Mouse (Mus musculus) CD8-positive naive resting alpha-beta T cell, adult 2 months (primary cell): ENCODE results near the gene Rap1gap2.

ENCODE experiments used
- DNase-seq, 2 experiments: peaks; one replicate each; pipeline ENCODE4 v3.0.0; 2022; ENCODE audit warnings: low read depth in 2 of 2, low spot score in 2 of 2

Rap1gap2 gene

DNA sequence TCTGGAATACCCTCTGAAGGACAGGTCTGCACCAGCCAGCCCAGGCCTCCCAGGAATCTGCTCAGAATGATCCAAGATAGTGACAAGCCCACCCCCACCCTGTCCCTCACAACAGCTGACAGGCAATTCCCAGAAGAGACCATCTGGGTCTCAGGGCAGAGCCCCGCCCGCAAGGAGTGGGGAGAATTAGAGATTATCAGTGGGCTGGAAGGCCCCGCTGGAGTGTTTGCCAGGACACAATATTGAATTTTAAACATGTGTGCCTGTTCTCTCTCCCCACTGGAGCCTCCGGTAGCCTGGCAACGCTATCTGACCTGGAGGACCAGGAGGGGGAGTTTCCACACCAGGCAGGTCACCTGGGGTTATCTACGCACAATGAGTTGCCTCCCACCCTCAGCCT is 142.5 kb downstream of the Rap1gap2 start:
- no peak for DNase-seq

DNA sequence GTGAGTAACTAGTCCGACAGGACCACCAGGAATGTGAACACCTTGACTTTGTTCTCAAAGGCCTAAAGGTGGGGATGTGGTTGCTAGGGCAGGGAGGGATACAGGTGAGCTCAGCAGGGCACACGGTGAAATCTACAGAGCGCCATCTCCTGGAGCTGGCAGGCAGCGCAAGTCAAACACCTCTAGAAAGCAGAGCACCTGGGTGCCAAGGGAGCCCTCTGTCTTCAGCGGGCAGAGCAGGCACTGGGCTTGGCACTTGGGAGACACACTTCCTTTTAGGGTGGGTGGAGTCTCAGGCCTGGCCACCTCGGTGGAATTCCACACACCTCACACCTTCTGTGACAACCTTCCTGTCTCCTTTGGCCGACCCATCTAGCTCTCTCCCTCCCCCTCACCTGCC is 145.0 kb downstream of the Rap1gap2 start:
- no peak for DNase-seq

DNA sequence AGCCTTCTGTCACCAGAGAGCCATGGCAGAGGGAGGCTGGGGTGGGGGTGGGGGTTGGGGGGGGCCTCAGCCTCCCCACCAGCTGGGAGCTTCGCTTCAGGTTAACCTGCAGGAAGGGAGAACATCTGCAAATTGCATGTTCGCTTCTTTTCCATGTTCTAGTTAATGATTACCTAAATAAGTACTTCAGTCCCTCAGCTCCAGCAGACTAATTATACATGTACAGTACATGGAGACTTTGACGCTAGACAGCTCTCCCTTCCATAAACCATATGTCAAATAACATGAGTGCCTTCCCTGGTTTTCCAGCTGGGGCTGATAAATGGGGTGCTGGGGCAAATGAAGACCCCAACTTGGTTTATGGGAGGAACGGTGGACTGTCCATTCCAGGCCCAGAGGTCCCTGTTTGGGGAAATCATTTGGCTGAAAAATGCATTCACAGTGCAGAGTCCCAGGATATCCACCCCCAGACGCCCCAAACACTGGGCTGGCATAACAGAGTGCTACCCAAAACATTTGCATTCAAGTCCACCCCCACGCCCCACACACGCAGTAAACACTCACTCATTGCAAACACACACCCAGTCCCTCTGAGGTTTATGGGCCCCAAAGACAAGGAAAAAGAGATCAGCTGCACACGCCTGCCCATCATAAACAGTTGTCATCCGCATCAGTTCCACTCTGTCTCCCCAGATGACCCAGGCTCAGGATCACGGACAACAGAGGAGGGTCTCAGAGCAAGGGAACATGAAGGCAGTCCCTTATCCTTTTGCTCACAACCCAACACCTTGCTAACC is 146.3 kb downstream of the Rap1gap2 start:
- no peak for DNase-seq

DNA sequence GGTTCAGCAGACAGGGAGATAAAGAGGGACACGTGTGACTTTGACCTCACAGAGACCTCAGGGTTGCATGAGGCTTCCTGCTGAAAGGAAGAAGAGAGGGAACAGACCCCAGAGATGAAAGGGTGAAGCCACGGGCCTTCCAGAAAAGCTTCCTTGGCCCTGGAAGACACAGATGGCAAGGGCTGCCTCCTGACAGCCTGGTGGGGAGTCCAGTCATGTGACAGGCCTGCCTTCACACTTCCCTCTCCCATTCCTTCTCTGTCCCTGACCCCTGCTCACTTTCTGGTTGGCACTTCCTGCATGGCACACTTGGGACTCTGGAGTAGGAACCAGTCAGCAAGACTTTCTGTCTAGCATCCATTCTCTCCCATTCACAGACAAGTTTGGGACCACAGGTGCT is 148.1 kb downstream of the Rap1gap2 start:
- DNase-seq: no peak

DNA sequence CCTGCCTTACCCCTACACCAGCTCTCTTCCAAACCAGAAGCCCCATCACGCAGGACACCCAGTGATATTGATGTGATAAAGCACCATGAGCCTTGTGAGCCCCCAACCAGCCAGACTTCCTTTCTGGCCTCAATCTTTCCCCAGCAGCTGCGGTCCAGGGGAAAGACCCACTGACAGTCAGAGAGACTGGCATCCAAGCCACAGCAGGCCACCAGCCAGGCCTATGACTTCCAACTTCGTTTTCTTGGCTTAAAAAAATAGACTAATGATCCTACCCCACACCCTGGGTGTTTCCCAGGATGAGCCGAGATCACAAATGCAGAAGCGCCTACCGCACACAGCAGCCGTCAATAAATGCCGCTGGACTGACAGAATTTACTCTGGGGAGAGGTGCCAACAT is 151.1 kb downstream of the Rap1gap2 start:
- no peak for DNase-seq

DNA sequence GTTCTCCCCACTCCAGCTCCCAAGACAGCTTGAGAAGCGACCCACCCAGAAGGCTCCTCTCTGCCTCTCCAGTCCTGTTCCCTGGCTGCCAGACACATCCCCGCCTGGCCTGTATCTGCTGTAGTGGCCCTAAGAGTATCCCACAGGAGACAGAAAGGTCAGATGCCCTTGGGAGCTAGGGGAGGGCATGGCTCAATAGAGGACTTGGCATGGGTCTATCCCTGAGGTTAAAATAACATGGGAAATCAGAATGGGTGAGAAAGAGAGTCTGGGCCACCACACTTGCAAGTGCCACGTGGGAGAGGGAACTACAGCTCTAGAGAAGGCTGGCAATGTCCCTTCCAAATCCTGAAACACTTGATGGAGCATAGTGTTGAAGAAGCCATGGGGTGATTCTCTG is 152.3 kb downstream of the Rap1gap2 start:
- DNase-seq: no peak

DNA sequence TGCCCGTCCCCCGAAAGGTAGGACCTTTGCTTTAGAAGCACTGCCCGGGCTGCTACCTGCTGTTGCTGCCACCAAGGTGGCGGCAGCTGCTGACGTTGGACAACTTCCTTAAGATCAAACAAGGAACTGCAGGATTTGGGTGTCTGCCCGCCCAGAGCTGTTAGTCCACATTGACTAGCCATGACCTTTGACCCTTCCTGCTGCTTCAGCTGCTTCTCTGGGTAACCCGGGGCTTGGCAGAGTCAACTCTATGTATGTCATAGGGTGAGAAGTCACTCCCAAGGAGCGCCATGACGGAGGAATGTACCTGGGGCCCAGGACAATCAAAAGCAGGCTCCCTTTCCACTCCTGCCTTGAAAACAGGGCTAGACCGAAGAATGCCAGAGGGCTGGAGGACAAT is 153.5 kb downstream of the Rap1gap2 start:
- DNase-seq: no peak

DNA sequence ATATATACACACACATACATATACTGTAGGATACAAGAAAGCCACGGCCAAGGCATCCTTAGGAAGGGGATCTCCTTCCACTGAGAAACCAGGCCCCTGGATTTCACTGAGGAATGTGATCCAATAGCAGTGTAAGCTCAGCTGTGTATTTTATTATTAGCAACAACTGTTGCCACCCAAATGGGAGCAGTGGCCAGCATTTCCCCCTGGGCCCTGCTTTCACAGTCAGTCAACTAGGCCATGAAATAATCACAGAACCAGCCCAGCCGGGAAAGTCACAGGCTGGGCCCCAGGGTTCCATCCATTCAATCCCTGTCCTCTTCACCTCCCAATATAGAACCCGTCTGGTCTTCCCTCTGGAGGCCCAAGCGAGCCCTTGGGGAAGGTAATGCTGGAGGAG is 162.2 kb downstream of the Rap1gap2 start:
- no peak for DNase-seq

DNA sequence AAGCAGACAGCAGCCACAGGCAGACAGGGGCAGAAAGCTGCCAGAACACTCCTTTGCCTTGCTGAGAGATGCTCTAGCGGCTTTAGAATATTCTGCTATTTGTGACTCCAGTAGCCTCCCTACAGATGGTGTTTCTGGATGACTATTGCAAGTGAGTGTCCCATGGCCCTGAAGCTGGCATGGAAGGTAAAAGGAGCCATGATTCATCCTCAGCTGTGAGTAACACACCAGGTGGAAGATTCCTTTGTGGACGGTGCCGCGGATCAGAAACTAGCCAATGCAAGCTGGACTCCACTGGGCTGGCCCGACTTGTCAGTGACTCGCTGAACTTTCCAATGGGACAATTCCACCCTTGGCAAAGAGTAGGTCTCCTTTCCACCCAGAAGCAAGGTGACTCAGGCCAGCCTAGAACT is 162.7 kb downstream of the Rap1gap2 start:
- no peak for DNase-seq

DNA sequence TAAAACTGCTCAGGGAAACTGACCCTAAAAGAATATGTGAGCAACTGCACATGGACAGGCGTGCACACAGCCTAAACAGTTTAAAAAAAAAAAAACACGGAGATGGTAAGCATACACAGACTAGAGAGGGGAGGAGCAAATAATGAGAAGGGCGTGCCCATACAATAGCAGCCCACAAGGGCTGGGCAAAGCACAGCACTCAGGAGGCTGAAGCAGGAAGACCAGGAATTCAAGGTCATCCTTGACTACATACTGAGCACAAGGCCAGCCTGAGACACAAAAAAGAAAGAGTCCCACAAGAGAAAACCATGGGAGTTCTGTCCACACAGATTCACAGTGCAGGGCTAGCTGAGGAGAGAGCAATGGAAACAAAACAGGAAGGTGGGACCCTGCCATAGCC is 165.1 kb downstream of the Rap1gap2 start:
- DNase-seq: no peak

DNA sequence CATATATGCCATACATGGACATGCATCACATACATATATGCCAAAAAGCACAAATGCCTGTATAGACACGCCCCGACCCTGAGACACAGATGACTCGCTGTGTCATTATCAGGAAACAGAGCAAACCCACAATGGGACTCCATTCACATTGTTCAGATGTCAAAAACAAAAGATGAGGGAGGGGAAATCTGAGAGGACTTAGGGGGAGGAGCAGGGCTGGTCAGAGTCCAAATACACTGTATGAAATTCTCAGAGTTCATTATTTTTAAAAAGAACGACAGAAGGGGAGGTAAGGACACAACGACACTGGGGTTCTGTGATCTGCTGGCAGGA is 166.8 kb downstream of the Rap1gap2 start:
- DNase-seq: no peak

DNA sequence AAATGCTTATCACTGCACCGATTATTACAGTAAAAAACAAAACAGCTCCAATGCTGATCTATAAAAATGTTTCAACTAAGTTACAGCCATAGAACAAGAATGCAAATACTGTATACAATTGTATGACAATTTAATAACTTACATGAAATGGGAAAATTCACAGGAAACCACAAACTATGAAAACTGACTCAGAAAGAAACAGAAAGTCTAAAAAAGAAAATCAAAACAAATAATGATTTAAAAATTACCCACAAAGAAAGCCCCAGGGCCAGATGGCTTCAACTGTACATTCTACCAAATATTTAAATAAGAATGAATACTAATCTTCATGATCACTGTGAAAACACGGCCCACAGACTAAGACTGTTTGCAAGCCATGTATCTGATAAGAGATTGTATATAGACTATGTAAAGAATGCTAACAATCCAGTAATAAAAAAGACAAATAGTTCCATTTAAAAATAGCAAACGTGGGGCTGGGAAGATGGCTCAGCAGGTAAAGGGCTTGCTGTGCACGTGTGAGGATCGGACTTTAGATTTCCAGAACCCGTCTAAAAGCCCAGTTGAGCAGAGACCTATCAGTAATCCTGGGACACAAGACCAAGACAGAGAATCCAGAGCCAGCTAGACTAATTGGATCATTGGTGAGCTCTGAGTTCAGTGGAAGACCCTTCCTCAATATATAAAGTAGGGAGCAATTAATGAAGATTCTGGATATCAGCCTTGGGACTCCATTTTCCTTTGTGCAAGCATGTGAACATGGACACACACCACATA is 167.4 kb downstream of the Rap1gap2 start:
- DNase-seq: no peak

DNA sequence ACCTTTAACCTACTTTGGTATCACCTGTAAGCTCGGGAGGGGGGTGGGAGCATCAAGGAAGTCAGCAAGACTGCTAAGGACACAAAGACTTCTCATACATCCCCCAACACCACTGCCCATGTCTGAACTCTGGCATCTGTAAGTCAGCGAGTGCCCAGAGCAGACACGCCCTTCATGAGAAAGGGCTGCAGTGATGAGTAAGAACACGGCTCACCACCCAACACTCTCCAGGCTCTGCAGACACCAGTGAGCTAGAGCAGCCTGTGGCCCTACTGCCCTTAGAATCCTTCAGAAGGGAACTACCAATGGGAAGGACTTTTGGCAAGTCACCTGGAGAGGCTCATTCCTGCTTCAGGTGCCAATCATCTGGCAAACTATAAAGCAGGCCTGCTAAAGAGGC is 168.3 kb downstream of the Rap1gap2 start:
- DNase-seq: no peak

DNA sequence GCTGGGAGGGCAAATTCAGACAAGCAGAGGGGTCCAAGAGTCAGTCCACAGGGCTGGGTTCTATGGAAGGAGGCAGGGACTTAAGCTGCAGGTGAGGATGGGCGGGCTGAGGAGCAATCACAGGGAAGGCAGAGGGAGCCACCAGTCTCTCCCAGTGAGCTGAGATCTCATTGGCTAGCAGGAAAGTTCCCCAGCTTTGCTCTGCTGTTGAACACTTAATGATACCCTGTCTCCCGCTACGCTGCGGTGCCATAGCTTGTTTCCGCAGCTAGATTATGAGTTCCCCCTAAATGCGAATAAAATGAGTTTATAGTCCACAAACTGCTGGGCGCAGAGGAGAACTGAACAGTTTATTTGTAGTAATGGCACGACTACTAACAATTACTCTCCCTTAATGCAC is 170.6 kb downstream of the Rap1gap2 start:
- no peak for DNase-seq

DNA sequence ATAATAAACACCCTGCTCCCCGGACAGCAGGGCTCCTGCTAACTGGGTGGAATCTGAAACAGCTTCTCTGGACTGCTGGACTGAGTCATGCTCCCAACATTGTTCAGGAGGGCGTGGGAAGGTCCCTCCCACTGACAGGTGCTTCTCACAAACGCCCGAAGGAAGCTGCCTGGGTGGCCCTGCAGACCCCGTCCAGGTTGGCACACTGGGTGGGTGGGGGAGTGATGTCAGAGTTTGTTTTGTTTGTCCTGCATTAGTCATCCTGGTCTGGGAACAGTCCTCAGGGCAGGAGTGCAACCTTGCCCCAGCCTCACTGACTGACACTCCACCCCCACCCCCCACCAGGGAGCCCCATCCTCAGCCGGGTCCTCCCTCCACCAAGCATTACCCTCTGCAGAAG is 171.5 kb downstream of the Rap1gap2 start:
- DNase-seq: no peak

DNA sequence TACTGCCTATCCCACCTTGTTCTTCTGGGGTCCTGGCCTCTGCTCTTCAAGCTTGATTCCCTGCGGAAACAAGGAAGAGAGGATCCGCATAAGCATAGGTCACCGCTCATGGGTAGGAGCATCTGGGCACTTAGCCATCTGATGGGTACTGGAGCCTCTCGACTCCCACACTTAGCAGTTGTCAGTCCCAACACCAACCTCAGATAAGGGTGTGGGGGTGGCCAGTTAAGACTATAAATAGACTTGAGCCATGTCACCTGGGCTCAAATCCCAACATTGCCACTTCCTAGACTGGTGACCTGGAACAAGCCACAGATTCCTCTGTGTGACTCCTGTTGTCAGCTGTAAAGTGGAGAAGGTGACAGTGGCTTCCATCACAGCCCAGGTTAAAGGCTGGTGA is 172.5 kb downstream of the Rap1gap2 start:
- DNase-seq: no peak

DNA sequence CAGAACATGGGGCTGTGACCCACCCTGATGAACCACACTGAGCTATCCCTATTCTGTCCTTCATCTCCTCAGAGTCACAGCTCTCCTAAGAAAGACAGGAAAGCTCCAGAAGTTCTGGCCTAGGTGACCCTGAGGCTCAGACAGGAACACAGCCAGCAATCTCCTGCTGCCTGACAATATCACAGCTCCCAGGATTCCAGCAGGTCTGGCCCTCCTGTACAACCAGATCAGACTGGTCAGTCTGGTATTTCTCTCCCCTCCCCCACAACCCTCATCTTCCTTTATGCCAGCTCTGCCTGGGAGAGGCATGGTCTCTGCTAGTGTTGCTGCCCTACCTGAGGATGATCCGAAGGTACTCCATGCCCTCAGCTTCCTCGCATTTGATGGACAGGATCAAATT is 175.3 kb downstream of the Rap1gap2 start:
- no peak for DNase-seq

DNA sequence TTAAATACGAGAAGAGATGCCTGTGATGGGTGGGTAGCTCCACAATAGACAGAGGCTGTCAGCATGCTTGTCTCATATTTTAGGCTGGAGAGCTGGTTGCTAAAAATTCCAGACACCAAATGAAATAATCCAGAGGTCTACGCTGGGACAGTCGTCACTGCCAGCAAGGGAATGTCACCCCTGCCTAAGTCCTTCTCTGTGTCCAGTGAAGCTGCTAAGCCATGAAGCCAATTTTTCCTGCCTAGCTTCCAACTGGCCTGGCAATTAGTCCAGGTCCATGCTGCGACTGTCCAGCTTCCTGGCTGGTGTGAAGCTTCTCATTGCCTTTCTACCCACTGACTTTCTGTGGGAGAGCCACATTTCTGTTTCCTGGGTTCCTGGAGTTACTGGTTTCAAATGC is 177.7 kb downstream of the Rap1gap2 start:
- DNase-seq: no peak

DNA sequence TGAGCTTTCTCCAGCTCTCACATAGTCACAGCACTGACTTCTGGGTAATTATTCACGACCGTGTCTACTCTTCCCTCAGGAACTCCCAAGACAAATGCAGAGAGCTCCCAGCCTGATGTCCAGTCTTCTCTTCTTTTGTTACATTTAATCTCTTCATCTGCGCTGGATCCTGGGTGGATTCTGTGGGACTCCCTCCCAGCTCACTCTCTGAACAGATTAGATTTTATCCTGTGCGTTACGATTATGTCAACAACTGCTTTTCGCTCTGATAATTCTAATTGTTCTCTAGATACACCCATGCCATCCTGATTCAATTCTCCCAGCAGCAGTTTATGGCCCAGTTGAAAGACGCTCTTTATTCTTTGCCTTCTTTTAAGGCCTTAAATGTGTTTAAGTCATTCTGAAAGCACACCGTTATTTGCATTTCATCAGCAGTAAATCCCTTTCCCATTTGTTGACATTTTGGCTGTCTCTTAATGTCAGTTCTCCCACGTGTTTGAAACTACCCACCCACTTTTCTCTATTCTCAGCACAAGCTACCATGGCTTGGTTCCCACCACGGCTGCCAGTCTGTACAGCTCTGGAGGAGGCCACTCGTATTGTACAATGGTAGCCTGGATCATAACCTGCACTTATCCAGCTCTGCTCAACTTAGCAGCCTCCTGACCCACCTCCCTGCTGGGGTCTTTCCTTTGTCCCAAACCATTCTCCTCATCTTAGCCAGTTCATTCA is 180.8 kb downstream of the Rap1gap2 start:
- no peak for DNase-seq

DNA sequence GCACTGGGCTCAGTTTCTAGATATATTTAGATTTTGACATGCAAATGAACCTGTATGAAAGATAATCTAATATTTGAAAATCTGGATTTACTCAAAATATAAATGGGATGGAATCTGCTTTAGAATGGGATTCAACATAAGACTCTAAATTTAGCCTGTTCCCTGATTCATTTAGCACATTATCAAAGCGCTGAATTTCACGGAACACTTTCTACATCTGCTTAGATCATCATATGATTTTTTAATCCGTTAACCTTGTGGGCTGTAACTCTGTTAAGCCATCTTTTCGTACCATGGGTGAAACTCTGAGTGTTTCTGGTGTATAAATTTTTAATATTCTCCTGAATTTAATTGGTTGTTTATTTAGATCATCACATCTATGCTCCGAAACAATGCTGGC is 184.4 kb downstream of the Rap1gap2 start:
- DNase-seq: no peak

DNA sequence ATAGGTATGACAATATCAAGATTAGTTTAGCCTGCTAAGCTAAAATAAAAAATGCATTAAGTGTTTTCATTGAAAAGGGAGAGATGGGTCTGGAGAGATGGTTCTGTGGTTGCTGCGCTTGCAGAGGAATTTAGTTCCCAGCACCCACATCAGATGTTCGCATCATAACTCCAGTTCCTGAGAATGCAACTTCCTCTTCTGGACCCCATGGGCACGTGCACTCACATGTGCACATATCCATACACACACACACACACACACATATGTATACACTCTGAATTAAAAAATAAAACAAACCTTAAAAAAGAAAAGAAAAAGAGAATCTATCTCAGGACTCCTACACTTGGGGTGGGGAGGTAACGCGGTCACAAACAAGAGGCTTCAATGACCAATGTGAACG is 188.7 kb downstream of the Rap1gap2 start:
- no peak for DNase-seq

DNA sequence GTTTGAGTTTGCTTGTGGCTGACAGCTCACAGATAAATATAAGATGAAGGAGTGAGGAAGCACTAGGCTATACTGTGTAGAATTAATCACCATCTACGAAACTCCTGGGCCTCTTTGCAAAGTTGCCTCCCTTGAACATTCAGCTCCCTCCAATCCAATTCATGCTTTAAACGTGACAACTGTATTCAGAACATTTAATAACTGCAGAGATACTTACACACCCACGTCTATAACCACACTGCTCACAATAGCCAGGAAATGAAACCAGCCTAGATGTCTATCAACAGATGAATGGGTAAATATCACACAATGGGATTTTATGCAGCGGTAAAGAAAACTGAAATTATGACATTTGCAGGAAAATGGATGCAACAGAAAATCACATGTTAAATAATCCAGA is 189.6 kb downstream of the Rap1gap2 start:
- no peak for DNase-seq
